Mouse (Mus musculus): ENCODE results near the gene Tstd2.

- no peak for TF ChIP-seq TAL1 (IDR thresholded peaks at IDR 0.05; ENCODE audit: low read length)
- peak; percentile 56 for TF ChIP-seq GATA1 (IDR thresholded peaks at IDR 0.05; ENCODE audit: low read length)
Measured at GRCm38 (mm10) chr4:46075664-46076063, 62.8 kb downstream of the Tstd2 start.
